Mouse (Mus musculus) lung, postnatal 4 days (tissue): ENCODE results near the gene Mc3r.

Experiments
- DNase-seq, 2 experiments: peaks; one replicate each; pipeline ENCODE4 v3.0.0; 2021

Gene Mc3r

DNA sequence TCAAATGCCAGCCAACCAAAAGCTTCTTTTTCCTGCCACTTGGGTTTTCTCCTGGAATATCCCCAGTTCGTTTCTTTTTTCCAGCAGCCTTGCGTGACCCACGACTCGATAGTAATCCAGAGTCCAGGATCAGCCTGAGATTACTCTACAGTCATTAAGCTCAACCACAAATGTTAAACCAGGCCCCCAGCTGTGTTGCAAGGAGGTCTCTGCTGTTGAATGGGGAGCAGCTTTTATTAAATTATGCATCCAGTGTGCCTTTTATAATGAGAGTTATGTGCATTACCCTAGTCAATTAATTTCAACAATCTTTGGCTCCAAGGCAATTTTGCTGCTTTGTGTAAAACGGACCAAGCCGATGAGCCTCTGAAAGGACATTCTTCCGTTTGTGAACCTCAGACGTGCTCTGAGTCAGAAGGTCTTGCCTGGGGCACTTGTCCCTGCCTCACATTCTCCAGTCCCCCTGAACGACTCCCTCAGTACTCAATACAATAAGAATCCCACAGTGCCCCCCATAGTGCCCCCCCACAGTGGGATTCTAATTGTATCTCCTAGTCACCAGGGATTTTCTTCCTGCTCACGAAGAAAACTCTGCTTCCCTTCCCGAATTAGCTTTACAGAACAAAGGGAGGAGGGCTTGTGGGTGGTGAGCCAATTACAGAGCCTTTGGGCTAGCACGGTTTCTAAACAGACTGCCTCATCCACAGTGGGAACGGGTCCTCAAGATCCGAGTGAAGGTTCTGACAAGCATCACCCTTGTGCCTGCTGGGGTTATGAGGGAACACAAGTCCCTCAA lies 51.0 kb downstream of the Mc3r start:
- no peak for DNase-seq
